Mouse (Mus musculus) embryonic fibroblast, embryonic 13.5 days (primary cell): ENCODE data around the gene C8g. TPM values are rescaled to one million over a fixed set of nuclear protein-coding genes. Genes with fewer than 3 reads are reported as not detected.

Source experiments
- H3K27ac ChIP-seq: 2 replicates; pipeline ENCODE4 v1.5.1; 2012; ENCODE audit warnings: low read length, control low read depth, inconsistent platforms; ENCODE audit not compliant: insufficient read depth
- H3K4me1 ChIP-seq: 2 replicates; pipeline ENCODE4 v1.6.1; 2011; ENCODE audit warnings: low read length; ENCODE audit not compliant: control insufficient read depth, insufficient read depth
- H3K4me3 ChIP-seq: 2 replicates; pipeline ENCODE4 v1.5.1; 2011; ENCODE audit warnings: mild to moderate bottlenecking, control low read depth, low read length; ENCODE audit not compliant: insufficient read depth
- CTCF ChIP-seq: IDR thresholded peaks from 2 replicates; pipeline ENCODE4 v1.5.1; 2011; ENCODE audit warnings: mild to moderate bottlenecking, control low read depth, low read length, moderate library complexity, borderline replicate concordance; ENCODE audit not compliant: insufficient read depth
- POLR2A ChIP-seq: IDR thresholded peaks from 2 replicates; pipeline ENCODE4 v1.6.1; 2011; ENCODE audit warnings: low read depth, mild to moderate bottlenecking, control low read depth, low read length, moderate library complexity
- polyA plus RNA-seq: library from polyadenylated mRNA; stranded (reverse); fragments of >200 nt; gene quantifications from 2 replicates; pipeline ENCODE4 v1.2.4, GENCODE M21; 2011; ENCODE audit warnings: low read depth; ENCODE audit not compliant: missing spikeins, insufficient read length

The C8g gene
- polyA plus RNA-seq, 1 experiment, result 0.91 TPM

DNA sequence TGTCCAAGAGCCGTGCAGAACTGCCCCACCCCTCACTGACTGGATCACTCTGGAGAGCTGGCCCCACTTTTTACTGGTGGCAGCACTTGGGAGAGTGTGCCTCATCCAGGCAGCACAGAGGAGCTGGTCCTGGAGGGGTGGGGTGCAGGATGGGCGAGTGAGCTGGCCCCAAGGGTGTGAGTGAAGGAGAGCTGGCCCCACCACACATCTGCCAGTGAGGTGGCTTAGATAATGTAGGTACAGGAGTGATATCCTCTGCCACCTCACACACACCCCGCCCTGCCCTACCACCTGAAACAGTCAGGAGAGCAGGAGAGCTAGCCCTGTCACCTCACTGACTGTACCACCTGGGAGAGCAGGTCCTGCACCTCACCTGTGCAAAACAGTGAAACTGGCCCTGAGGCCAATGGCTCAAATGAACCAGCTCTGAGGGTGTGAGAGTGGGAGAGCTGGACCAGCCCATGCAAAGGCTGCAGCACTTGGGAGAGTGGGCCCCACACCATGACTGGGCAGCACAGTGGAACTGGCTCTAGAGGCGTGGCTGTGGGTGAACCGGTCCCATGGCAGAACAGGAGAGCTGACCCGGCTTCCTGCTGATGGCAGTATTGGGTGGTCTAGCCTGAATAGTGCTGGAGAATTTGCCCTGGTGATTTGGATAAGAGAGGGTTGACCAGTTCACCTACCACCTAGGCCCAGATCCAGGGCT is 13.4 kb downstream of the C8g start:
- Histone ChIP-seq H3K4me1 (no peaks in the 10 kb centered on the region), H3K27ac (no peak overlapping the region), H3K4me3 (no peak overlapping the region)
- TF ChIP-seq POLR2A (no peak), CTCF (no peak)

DNA sequence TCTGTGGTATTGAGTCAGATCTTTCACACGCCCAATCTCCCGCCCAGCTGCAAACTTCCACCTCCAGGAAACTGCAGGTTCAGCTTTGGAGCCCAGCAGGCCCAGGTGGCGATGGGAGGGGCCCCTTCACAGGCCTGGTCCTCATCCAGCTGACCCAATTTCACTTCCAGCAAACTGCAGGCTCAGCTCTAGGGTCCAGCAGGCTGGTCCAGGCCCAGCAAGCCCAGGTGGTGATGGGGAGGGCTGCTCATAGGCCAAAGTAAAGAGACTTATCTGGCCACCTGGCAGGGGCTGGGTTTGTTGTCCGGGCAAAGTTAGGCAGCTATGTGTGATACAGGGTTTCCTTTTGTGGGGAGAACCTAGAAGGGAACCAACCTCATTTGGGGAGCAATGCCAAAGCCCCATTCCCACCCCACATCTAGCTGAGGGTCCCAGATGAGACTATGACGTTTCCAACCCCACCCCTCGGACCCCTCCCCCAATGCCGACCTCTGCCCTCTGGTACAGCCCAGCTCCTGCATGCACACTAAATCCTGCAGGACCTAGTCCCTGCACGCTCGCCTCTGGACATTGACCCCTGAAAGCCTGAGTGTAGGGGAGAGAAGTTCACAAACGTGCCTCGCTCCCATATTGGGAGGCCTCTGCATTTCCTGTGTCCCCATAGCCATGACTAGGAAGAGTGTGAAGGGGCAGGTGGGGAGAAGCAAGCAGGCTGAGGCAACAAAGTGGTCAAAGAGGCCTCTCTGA is 16.4 kb downstream of the C8g start:
- TF ChIP-seq CTCF (no peak), POLR2A (no peak)
- no peaks in the 10 kb centered on the region for H3K4me1 ChIP-seq
- no peak overlapping the region for H3K4me3 ChIP-seq
- H3K27ac ChIP-seq, result no peak overlapping the region

GRCm38 (mm10) chr2:25482969-25483368 is 18.6 kb downstream of the C8g start:
- TF ChIP-seq POLR2A (no peak), CTCF (0 out of 2 replicates have a peak, but pooled peaks have one; percentile 21)
- Histone ChIP-seq H3K4me1 (no peaks in the 10 kb centered on the region), H3K4me3 (no peak overlapping the region), H3K27ac (no peak overlapping the region)

- no peak overlapping the region for H3K4me3 ChIP-seq
- TF ChIP-seq CTCF (no peak), POLR2A (no peak)
- no peaks in the 10 kb centered on the region for H3K4me1 ChIP-seq
- no peak overlapping the region for H3K27ac ChIP-seq
Measured at GRCm38 (mm10) chr2:25480541-25480940, 21.0 kb downstream of the C8g start.

DNA sequence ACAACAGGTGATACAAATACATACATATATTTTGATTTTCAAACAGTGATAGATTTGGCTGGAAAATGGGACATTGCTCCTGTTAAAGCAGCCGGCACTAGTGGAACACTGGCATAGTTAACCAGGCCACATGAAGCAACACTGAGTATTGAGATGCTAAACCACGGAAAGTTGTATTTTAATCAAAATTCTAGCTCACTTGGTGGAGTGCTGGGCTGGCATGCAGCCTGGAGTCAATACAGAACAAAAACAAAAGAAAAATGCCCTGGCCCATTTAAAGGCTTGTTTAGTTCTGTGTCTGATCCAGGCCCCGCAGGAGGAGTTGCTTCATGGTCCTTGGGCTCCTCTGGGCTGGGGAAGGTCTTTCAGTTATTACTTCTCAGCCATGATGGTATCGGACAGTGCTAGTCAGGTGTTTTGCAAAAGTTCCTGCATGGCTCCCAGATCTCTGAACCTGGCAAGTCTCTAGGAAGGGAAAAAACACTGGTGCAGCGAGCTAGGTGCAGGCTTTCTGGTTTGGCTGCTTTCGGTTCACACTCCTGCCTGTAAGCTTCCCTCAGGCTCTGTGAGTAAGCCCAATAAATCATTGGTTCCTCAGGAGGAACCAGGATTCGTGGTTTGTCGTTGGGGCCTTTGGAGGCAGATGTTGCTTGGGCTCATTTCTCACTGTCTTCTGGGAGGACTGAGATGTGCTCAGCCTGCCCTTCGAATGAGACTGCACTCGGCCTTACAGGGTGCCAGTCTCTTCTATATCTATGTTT is 21.8 kb downstream of the C8g start:
- Histone ChIP-seq H3K4me1 (no peaks in the 10 kb centered on the region), H3K27ac (no peak overlapping the region), H3K4me3 (no peak overlapping the region)
- no peak for TF ChIP-seq POLR2A

DNA sequence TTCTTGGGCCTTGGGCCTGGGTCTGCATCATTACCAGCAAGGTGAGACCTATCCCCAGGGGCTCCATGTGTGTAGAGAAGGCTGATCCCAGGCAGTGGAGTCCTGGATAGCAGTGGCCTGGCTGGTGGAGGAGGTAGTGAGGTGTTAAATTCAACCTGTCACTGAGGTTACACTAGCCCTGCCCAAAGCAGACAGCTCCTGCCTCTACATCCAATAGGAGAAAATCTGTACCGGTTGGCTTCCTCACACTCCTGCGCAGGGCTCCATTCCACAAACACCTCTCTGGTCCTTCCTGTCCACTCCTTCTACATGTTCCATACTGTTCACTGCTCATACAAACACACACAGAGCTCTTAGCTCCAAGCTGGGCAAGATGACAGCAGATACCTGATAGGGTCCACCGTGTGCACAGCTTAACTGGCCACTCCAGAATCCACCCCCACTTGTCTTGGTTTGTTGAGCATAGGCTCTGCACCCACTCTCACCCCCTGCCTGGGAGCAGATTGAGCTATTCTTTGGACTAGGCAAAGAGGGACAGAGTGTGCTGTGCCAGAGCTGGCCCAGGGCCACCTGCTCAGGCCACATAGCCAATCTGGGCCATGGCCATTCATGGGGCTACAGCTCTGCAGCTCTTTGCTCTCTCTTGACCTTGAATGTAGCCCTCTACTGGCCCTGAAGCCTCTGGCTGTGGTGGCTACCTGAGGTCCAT is 23.4 kb downstream of the C8g start:
- Histone ChIP-seq H3K4me3 (no peak overlapping the region), H3K4me1 (no peaks in the 10 kb centered on the region), H3K27ac (no peak overlapping the region)
- TF ChIP-seq POLR2A, result no peak
- TF ChIP-seq CTCF, result no peak

- Histone ChIP-seq H3K4me1 (no peaks in the 10 kb centered on the region), H3K27ac (no peak overlapping the region), H3K4me3 (no peak overlapping the region)
- no peak for TF ChIP-seq CTCF
- no peak for TF ChIP-seq POLR2A
Measured at GRCm38 (mm10) chr2:25477541-25477940, 24.0 kb downstream of the C8g start.

- Histone ChIP-seq H3K4me1 (no peaks in the 10 kb centered on the region), H3K27ac (no peak overlapping the region), H3K4me3 (no peak overlapping the region)
- no peak for TF ChIP-seq POLR2A
- TF ChIP-seq CTCF, result no peak
Measured at GRCm38 (mm10) chr2:25472550-25472949, 29.0 kb downstream of the C8g start.

DNA sequence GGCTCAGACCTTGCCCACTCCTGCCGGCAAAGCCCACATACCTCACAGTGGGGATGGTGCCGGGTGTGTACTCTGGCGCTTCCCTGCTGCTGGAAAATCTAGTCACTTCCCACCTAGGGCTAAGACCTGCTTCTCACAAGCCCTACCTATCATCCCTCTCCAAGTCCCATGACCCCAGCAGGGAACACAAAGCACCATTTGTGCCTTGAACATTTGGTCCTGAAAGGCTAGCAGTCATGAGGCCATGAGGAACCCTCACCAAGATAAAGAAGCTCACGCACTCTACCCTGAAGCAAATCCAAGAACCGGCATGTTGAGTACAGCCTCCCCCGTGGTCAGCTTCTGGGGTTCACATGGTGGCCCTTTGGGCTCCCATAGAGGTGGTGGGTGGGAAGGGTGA is 31.6 kb downstream of the C8g start, which contains the start of gene Ptgds:
Gene Ptgds, minus strand, starts transcription at position 78 of the 400 bp plus-strand sequence.
- no peak for TF ChIP-seq CTCF
- TF ChIP-seq POLR2A, result no peak
- H3K4me1 ChIP-seq, result no peaks in the 10 kb centered on the region
- no peak within 1 kb of the TSS for H3K27ac ChIP-seq
- no peak within 1 kb of the TSS for H3K4me3 ChIP-seq
